Mouse (Mus musculus): ENCODE data around the gene Aftph.

DNA sequence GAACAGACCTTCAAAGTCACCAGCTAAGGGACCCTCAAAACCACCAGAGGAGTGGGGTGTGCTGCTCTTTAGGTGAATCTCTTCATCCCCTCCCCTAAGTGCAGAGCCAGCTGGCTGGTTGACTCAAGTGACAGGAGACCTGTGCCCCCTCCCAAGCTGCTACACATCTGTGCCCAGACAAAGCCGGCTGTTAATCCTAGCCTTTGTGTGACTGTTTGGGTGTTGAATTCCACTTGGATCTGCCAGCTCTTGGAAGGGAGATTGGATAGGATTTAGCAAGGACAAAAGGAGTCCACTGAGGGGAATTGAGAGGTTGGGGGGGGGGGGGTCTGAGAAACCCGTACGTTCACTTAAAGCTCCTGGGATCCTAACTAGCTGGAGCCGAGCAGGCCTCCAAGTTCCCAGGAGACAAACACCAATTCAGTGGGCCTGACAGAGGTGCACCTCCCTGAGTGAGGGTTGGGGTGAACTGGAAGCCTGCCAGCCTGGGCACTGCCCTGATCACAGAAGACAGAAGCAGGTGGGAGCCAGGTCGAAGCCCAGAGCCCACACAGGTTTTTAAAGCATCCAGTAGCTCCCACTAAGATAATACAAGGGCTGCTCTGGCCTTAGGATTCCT is 77.7 kb downstream of the Aftph start:
- TF ChIP-seq CTCF (IDR thresholded peaks at IDR 0.05; ENCODE audit: extremely low read depth, insufficient read depth, insufficient read length, insufficient replicate concordance) (no peak), POLR2A (IDR thresholded peaks at IDR 0.05; ENCODE audit: low read depth, low read length) (no peak)
